Mouse (Mus musculus) CH12.LX (cell line): ENCODE data around the gene Polr3c. TPM values are rescaled to one million over a fixed set of nuclear protein-coding genes. Genes with fewer than 3 reads are reported as not detected.

ENCODE experiments used
- DNase-seq: peaks from one replicate; pipeline ENCODE4 v3.0.0-alpha.2; 2013; ENCODE audit errors: extremely low read depth
- H3K27ac ChIP-seq: 2 replicates; pipeline ENCODE4 v1.5.1; 2012; ENCODE audit warnings: low read depth, mild to moderate bottlenecking, control low read depth, moderate library complexity; ENCODE audit not compliant: insufficient read depth
- H3K27me3 ChIP-seq: replicated peaks from 2 replicates; pipeline ENCODE3; 2012; ENCODE audit warnings: inconsistent platforms
- H3K36me3 ChIP-seq, 2 experiments: replicated peaks in 1 of 2; 2 replicates each; pipeline versions ENCODE3 to v1.6.1; 2012; ENCODE audit warnings: inconsistent platforms in 1 of 2, low read length in 1 of 2, mild to moderate bottlenecking in 1 of 2, mixed read lengths in 1 of 2, moderate library complexity in 1 of 2; ENCODE audit not compliant: control insufficient read depth in 1 of 2, insufficient read depth in 1 of 2
- H3K4me1 ChIP-seq, 2 experiments: 2 replicates each; pipeline ENCODE4 v1.6.1; 2012; ENCODE audit warnings: inconsistent platforms in 1 of 2, moderate library complexity in 1 of 2; ENCODE audit not compliant: insufficient read depth in 2 of 2, control insufficient read depth in 1 of 2
- H3K4me2 ChIP-seq: 2 replicates; pipeline ENCODE4 v1.6.1; 2012; ENCODE audit warnings: low read depth, mild to moderate bottlenecking, control low read depth; ENCODE audit not compliant: poor library complexity, insufficient read depth, severe bottlenecking
- H3K4me3 ChIP-seq, 3 experiments: fragments of 150-350 bp in 1 of 3; sonication (generic) in 1 of 3; replicated peaks in 1 of 3; 2 replicates each; pipeline versions ENCODE3 to v1.5.1; 2011 to 2012; ENCODE audit warnings: low read depth in 2 of 3, low read length in 2 of 3, mild to moderate bottlenecking in 2 of 3, moderate library complexity in 2 of 3, control low read depth in 1 of 3, improper control_type of control experiment in 1 of 3, inconsistent platforms in 1 of 3, mixed read lengths in 1 of 3; ENCODE audit not compliant: poor library complexity in 1 of 3
- H3K79me2 ChIP-seq: replicated peaks from 2 replicates; pipeline ENCODE4 v1.6.1; 2012; ENCODE audit warnings: mild to moderate bottlenecking, moderate library complexity; ENCODE audit not compliant: control insufficient read depth, poor library complexity, insufficient read depth, severe bottlenecking; ENCODE audit errors: extremely low read depth
- H3K9ac ChIP-seq: 2 replicates; pipeline ENCODE4 v1.6.1; 2012; ENCODE audit warnings: low read depth, mild to moderate bottlenecking, control low read depth, moderate library complexity; ENCODE audit not compliant: insufficient read depth
- H3K9me3 ChIP-seq: replicated peaks from 2 replicates; pipeline ENCODE3; 2012; ENCODE audit warnings: low read length, inconsistent platforms, mixed read lengths
- CHD2 ChIP-seq: IDR thresholded peaks from 2 replicates; pipeline ENCODE4 v1.6.1; 2011; ENCODE audit warnings: low read length, improper control_type of control experiment
- CTCF ChIP-seq, 2 experiments: IDR thresholded peaks in 1 of 2; conservative IDR thresholded peaks in 1 of 2; 2 replicates each; pipeline ENCODE4 v1.5.1; 2011 to 2012; ENCODE audit warnings: low read depth in 2 of 2, low read length in 2 of 2, improper control_type of control experiment in 1 of 2, inconsistent platforms in 1 of 2, mild to moderate bottlenecking in 1 of 2, moderate library complexity in 1 of 2
- E2F4 ChIP-seq: IDR thresholded peaks from 2 replicates; pipeline ENCODE4 v1.6.1; 2011; ENCODE audit warnings: low read depth, low read length, improper control_type of control experiment; ENCODE audit not compliant: insufficient replicate concordance
- EP300 ChIP-seq: IDR thresholded peaks from 2 replicates; pipeline ENCODE4 v1.6.1; 2011; ENCODE audit warnings: low read length, improper control_type of control experiment
- MAFK ChIP-seq: IDR thresholded peaks from 2 replicates; pipeline ENCODE4 v1.6.1; 2011; ENCODE audit warnings: low read length, improper control_type of control experiment; ENCODE audit not compliant: insufficient replicate concordance
- MEF2A ChIP-seq: IDR thresholded peaks from 2 replicates; pipeline ENCODE4 v1.6.1; 2014; ENCODE audit warnings: low read depth, mild to moderate bottlenecking, inconsistent platforms, low read length, improper control_type of control experiment, borderline replicate concordance
- MXI1 ChIP-seq: IDR thresholded peaks from 2 replicates; pipeline ENCODE4 v1.6.1; 2011; ENCODE audit warnings: mild to moderate bottlenecking, low read depth, low read length, improper control_type of control experiment
- NRF1 ChIP-seq: IDR thresholded peaks from 2 replicates; pipeline ENCODE4 v1.6.1; 2014; ENCODE audit warnings: low read depth, mild to moderate bottlenecking, inconsistent platforms, low read length, improper control_type of control experiment, moderate library complexity
- POLR2AphosphoS2 ChIP-seq: IDR thresholded peaks from 2 replicates; pipeline ENCODE4 v1.6.1; 2011; ENCODE audit warnings: low read depth, low read length, improper control_type of control experiment
- RAD21 ChIP-seq: IDR thresholded peaks from 2 replicates; pipeline ENCODE4 v1.6.1; 2011; ENCODE audit warnings: low read depth, mild to moderate bottlenecking, low read length, improper control_type of control experiment, moderate library complexity
- TBP ChIP-seq: conservative IDR thresholded peaks from 2 replicates; pipeline ENCODE4 v1.6.1; 2011; ENCODE audit warnings: low read depth, low read length, improper control_type of control experiment
- USF2 ChIP-seq: conservative IDR thresholded peaks from 2 replicates; pipeline ENCODE4 v1.6.1; 2011; ENCODE audit warnings: low read depth, low read length, improper control_type of control experiment
- ZC3H11A ChIP-seq: IDR thresholded peaks from 2 replicates; pipeline ENCODE4 v1.6.1; 2012; ENCODE audit warnings: low read depth, mild to moderate bottlenecking, inconsistent platforms, low read length, improper control_type of control experiment
- ZMIZ1 ChIP-seq: IDR thresholded peaks from 2 replicates; pipeline ENCODE4 v1.6.1; 2012; ENCODE audit warnings: low read depth, mild to moderate bottlenecking, inconsistent platforms, low read length, improper control_type of control experiment
- ZNF384 ChIP-seq: IDR thresholded peaks from 2 replicates; pipeline ENCODE4 v1.6.1; 2012; ENCODE audit warnings: low read depth, low read length, improper control_type of control experiment, inconsistent platforms
- dilution Hi-C: fragments of 300-500 bp; cut with MboI; formaldehyde crosslinking; loops from 2 replicates; pipeline ENCODE4 v1.14.3; 2020; ENCODE audit warnings: low sequenced_read_pairs; ENCODE audit not compliant: extremely low pct_unique_long_range_greater_than_20kb, extremely low pct_ligation_motif_present
- in situ Hi-C: fragments of 300-500 bp; cut with MboI; formaldehyde crosslinking; loops from 3 replicates; pipeline ENCODE4 v1.14.3; 2019; ENCODE audit warnings: low sequenced_read_pairs, low pct_ligation_motif_present, low pct_unique_long_range_greater_than_20kb, mixed read lengths
- polyA plus RNA-seq: library from polyadenylated mRNA; unstranded; fragments of >175 nt; gene quantifications from 2 replicates; pipeline ENCODE4 v1.2.1, GENCODE M21; 2012; ENCODE audit warnings: low read depth; ENCODE audit not compliant: insufficient read length
- total RNA-seq, 2 experiments: library from RNA; depleted of rRNA; stranded (reverse); fragments of 300-350 nt in 1 of 2; fragments of >200 nt in 1 of 2; gene quantifications; 2 replicates each; pipeline ENCODE4 v1.2.3; 2012 to 2014

Gene Polr3c
- total and polyA plus RNA-seq, 3 experiments = 18.1 to 78.3 (median 34.5) TPM

- TF ChIP-seq USF2 = no peak
- TF ChIP-seq NRF1 = no peak
Observed at GRCm38 (mm10) chr3:96777120-96777519, 49.7 kb upstream of the Polr3c start (continued).

DNA sequence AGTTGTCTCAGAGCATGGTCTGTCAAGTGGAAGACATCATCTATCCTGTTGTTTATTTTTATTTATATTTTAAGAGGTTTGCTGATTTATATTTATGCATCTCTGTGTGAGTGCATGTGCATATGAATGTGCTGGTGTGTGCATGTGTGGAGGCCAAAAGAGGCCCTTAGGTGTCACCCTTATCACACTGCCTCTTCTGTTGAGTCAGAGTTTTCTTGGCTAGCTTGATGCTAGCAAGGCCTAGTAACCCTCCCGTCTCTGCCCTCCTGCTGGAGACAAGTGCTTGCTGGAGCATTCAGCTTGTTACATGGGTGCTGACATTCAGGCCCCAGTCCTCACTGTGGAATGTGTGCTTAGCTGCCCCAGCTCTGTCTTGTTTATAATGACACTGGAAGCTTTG is 45.5 kb upstream of the Polr3c start:
- dilution Hi-C loops = no loop called here
- H3K4me1 ChIP-seq = peaks cover 4 to 39% of the 10 kb centered on the region in 2 experiments
- in situ Hi-C loops = no loop called here
- H3K27me3 ChIP-seq = no peaks in the 10 kb centered on the region
- no peak overlapping the region for H3K4me3 ChIP-seq
- 0 out of 2 replicates have a peak, but pooled peaks cover 5% of the 10 kb centered on the region for H3K79me2 ChIP-seq
- H3K36me3 ChIP-seq = peaks cover 3 to 38% of the 10 kb centered on the region in 2 experiments
- no peak for DNase-seq
- H3K9ac ChIP-seq = no peak overlapping the region
- no peak for TF ChIP-seq ZC3H11A
- TF ChIP-seq CTCF (conservative IDR thresholded peaks at IDR 0.05 in 1 of 2, IDR thresholded peaks at IDR 0.05 in 1 of 2; ENCODE audit: low read depth in 2 of 2, low read length in 2 of 2) = peak in 1 of 2 experiments; percentile 25; a peak in 1 of 4 replicates
- TF ChIP-seq RAD21 = peak; percentile 14
- no peak for TF ChIP-seq POLR2AphosphoS2
- TF ChIP-seq CHD2 = no peak
- no peak overlapping the region for H3K4me2 ChIP-seq
- no peak overlapping the region for H3K27ac ChIP-seq
- no peaks in the 10 kb centered on the region for H3K9me3 ChIP-seq

- no peaks in the 10 kb centered on the region for H3K27me3 ChIP-seq
- dilution Hi-C loops = no loop called here
- no peak overlapping the region for H3K27ac ChIP-seq
- TF ChIP-seq MEF2A = no peak
- TF ChIP-seq MXI1 = no peak
- TF ChIP-seq MAFK = no peak
- no peak for TF ChIP-seq ZMIZ1
- TF ChIP-seq TBP = no peak
- TF ChIP-seq ZNF384 = no peak
- no peak for TF ChIP-seq E2F4
- no peak for TF ChIP-seq EP300
- TF ChIP-seq POLR2AphosphoS2 = no peak
- H3K9ac ChIP-seq = no peak overlapping the region
- H3K4me2 ChIP-seq = no peak overlapping the region
- H3K4me3 ChIP-seq = no peak overlapping the region
- H3K9me3 ChIP-seq = no peaks in the 10 kb centered on the region
- in situ Hi-C loops = no loop called here
- peak; percentile 20 for DNase-seq
- H3K4me1 ChIP-seq = peaks cover 4 to 52% of the 10 kb centered on the region in 2 experiments
- 0 out of 2 replicates have a peak, but pooled peaks cover 5% of the 10 kb centered on the region for H3K79me2 ChIP-seq
- peaks cover 0 to 26% of the 10 kb centered on the region in 2 experiments for H3K36me3 ChIP-seq
Observed at GRCm38 (mm10) chr3:96769971-96770370, 42.5 kb upstream of the Polr3c start.
